Mouse (Mus musculus): ENCODE measurements around the gene Gm11733. TPM values are rescaled to one million over a fixed set of nuclear protein-coding genes. Genes with fewer than 3 reads are reported as not detected.

Gm11733 gene
- polyA plus RNA-seq, 1 experiment from 2014 or later = 0.06 TPM

- no peaks in the 10 kb centered on the region for H3K36me3 ChIP-seq
- H3K4me1 ChIP-seq = peaks cover 53% of the 10 kb centered on the region
- H3K27me3 ChIP-seq (ENCODE audit: low read depth, poor library complexity, severe bottlenecking) = peaks cover 32% of the 10 kb centered on the region
- H3K4me3 ChIP-seq = no peak overlapping the region
- peak overlapping the region; percentile 50; the same call in 1 of the 2 replicates for H3K27ac ChIP-seq (replicated peaks)
- WGBS = 68% methylated on average over 6 of the region's 6 CpGs
- no peak for DNase-seq (ENCODE audit: low spot score)
- H3K9me3 ChIP-seq (replicated peaks) = no peaks in the 10 kb centered on the region
These were observed 15.4 kb upstream of the Gm11733 start for GRCm38 (mm10) chr11:117468585-117469363.

GRCm38 (mm10) chr11:117469724-117470123 is 14.4 kb upstream of the Gm11733 start:
- DNase-seq (ENCODE audit: low spot score) = no peak
- Histone ChIP-seq H3K4me3 (no peak overlapping the region), H3K27me3 (ENCODE audit: low read depth, poor library complexity, severe bottlenecking) (peaks cover 24% of the 10 kb centered on the region), H3K27ac (replicated peaks) (peak overlapping the region; percentile 50; the same call in 1 of the 2 replicates), H3K9me3 (replicated peaks) (no peaks in the 10 kb centered on the region), H3K36me3 (no peaks in the 10 kb centered on the region), H3K4me1 (peaks cover 44% of the 10 kb centered on the region)
- WGBS = 84% methylated on average over 5 of the region's 5 CpGs

- Histone ChIP-seq H3K27ac (replicated peaks) (0 out of 2 replicates have a peak overlapping the region, but pooled peaks have one; percentile 19), H3K36me3 (no peaks in the 10 kb centered on the region), H3K4me1 (peaks cover 39% of the 10 kb centered on the region), H3K27me3 (ENCODE audit: low read depth, poor library complexity, severe bottlenecking) (peaks cover 24% of the 10 kb centered on the region), H3K9me3 (replicated peaks) (no peaks in the 10 kb centered on the region), H3K4me3 (no peak overlapping the region)
- no peak for DNase-seq (ENCODE audit: low spot score)
- 90% methylated on average over 12 of the region's 12 CpGs for WGBS
These were observed 13.5 kb upstream of the Gm11733 start for GRCm38 (mm10) chr11:117470586-117471195.

DNA sequence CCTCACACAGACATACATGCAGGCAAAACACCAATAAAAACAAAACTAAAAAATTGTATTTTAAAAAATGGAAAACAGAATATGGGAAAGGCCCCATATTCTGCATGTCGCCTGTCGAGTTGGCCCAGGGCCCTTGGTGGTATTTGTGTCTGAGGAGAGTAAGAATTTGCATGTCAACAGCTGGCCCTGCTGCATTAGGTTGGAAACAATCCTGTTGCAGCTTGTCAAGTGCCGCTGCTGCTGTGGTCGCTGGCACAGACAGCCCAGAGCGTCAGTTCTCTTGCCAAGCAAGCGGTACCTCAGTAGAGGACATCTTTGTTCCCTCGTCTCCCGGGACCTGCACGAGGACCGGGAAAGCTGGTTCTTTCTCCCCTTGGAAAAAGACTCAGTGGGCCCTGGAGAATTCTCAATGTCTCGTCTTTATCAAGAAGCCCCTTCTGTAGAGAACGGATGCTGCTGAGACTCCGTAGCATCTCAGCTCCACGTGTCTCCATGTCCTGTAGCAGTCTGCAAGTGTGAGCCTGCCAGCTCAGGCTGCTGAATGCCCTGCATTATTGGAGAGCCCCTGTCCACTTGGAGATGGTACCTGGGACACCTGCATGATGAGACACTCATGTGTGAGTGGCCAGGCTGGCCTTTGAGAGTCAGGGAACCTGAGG is 12.4 kb upstream of the Gm11733 start:
- Histone ChIP-seq H3K27me3 (ENCODE audit: low read depth, poor library complexity, severe bottlenecking) (peaks cover 18% of the 10 kb centered on the region), H3K36me3 (no peaks in the 10 kb centered on the region), H3K4me1 (peaks cover 42% of the 10 kb centered on the region), H3K4me3 (no peak overlapping the region), H3K9me3 (replicated peaks) (no peaks in the 10 kb centered on the region), H3K27ac (replicated peaks) (0 out of 2 replicates have a peak overlapping the region, but pooled peaks have one; percentile 10)
- 64% methylated on average over 14 of the region's 14 CpGs for WGBS
- DNase-seq (ENCODE audit: low spot score) = no peak

DNA sequence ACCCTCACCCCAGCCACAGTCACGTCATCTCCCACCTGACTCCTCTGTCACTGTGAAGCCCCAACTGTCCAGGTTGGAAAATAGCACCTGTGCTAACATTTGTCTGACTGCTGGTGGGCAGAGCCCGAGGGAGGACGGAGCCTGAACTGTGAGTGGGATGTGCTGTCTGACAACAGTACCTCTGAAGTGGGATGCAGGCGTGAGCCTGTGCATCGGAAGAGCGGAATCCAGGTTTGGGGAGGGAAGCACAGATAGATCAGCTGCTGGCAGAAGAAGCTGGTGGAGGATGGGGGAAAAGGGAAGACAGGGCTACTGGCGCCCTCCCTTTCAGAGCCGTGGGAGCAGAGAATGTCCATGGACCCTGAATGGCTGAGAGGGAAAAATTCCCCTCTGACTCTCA is 11.3 kb upstream of the Gm11733 start:
- Histone ChIP-seq H3K9me3 (replicated peaks) (peaks cover 6% of the 10 kb centered on the region), H3K27ac (replicated peaks) (peak overlapping the region; percentile 10; the same call in 1 of the 2 replicates), H3K4me1 (peaks cover 40% of the 10 kb centered on the region), H3K4me3 (no peak overlapping the region), H3K36me3 (no peaks in the 10 kb centered on the region), H3K27me3 (ENCODE audit: low read depth, poor library complexity, severe bottlenecking) (peaks cover 14% of the 10 kb centered on the region; the same call in 1 of the 2 replicates)
- no peak for DNase-seq (ENCODE audit: low spot score)
- WGBS = 83% methylated on average over 8 of the region's 8 CpGs

- WGBS = 96% methylated on average over 2 of the region's 2 CpGs
- Histone ChIP-seq H3K9me3 (replicated peaks) (peaks cover 11% of the 10 kb centered on the region), H3K4me1 (peaks cover 47% of the 10 kb centered on the region), H3K27me3 (ENCODE audit: low read depth, poor library complexity, severe bottlenecking) (0 out of 2 replicates have a peak, but pooled peaks cover 19% of the 10 kb centered on the region), H3K4me3 (no peak overlapping the region), H3K36me3 (no peaks in the 10 kb centered on the region), H3K27ac (replicated peaks) (no peak overlapping the region)
- no peak for DNase-seq (ENCODE audit: low spot score)
These were observed 9.0 kb upstream of the Gm11733 start for GRCm38 (mm10) chr11:117475204-117475603.

DNA sequence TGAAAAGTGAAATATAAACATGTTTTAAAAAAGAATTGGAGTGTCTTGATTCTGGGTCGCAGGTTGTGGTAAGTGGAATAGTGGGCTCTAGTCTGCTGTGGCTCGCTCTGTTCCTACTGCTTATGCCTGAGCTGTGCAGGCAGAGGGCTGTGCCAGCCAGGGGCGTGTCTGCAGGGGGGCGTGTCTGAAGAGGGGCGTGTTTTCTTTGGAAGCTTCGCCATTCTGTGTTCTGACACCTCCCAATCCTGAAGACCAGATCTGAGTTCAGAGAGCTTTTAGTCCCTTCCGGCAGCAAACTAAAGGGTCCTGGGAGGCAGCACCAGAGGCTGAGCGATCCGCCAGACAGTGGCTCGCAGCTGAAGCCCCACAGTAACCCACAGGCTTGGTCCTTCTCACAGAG is 8.5 kb upstream of the Gm11733 start:
- H3K4me1 ChIP-seq = peaks cover 52% of the 10 kb centered on the region
- 0 out of 2 replicates have a peak, but pooled peaks cover 19% of the 10 kb centered on the region for H3K27me3 ChIP-seq (ENCODE audit: low read depth, poor library complexity, severe bottlenecking)
- H3K9me3 ChIP-seq (replicated peaks) = peaks cover 11% of the 10 kb centered on the region
- H3K4me3 ChIP-seq = 0 out of 2 replicates have a peak overlapping the region, but pooled peaks have one; percentile 5
- WGBS = 36% methylated on average over 10 of the region's 10 CpGs
- DNase-seq (ENCODE audit: low spot score) = no peak
- no peaks in the 10 kb centered on the region for H3K36me3 ChIP-seq
- peak overlapping the region; percentile 71 for H3K27ac ChIP-seq (replicated peaks)

DNA sequence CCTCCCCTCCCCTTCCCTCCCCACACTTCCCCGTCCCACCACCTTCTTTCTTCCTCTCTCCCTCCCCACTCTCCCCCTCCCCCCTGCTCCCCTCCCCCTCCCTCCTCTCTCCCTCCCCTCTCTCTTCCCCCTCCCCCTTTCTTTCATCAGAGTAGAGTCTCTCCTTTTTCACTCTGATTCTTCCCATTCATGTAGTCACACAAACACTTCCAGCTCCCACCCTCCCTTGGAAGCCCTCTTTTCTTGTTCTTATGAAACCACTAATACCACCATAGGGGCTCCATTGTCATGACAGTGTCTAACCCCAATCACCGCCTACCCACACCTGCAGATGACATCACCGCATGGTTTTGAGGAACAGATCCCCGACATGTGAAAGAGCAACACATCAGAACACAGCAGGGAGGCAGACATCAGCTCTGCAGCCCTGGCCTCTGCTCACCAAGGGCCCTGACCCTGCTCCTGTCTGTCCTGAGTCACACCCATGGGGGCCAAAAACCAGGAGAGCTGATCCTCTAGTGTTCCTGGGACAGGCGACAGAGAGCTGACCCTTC is 7.5 kb upstream of the Gm11733 start:
- Histone ChIP-seq H3K9me3 (replicated peaks) (peaks cover 11% of the 10 kb centered on the region), H3K27ac (replicated peaks) (peak overlapping the region; percentile 71), H3K4me3 (no peak overlapping the region), H3K27me3 (ENCODE audit: low read depth, poor library complexity, severe bottlenecking) (peaks cover 24% of the 10 kb centered on the region; the same call in 1 of the 2 replicates), H3K36me3 (no peaks in the 10 kb centered on the region), H3K4me1 (peaks cover 58% of the 10 kb centered on the region)
- DNase-seq (ENCODE audit: low spot score) = no peak
- 63% methylated on average over 5 of the region's 5 CpGs for WGBS

- peaks cover 23% of the 10 kb centered on the region; the same call in 1 of the 2 replicates for H3K27me3 ChIP-seq (ENCODE audit: low read depth, poor library complexity, severe bottlenecking)
- 66% methylated on average over 10 of the region's 10 CpGs for WGBS
- DNase-seq (ENCODE audit: low spot score) = no peak
- peaks cover 68% of the 10 kb centered on the region for H3K4me1 ChIP-seq
- H3K4me3 ChIP-seq = peak overlapping the region; percentile 23; the same call in 1 of the 2 replicates
- H3K9me3 ChIP-seq (replicated peaks) = peaks cover 11% of the 10 kb centered on the region
- H3K27ac ChIP-seq (replicated peaks) = peak overlapping the region; percentile 95
- H3K36me3 ChIP-seq = no peaks in the 10 kb centered on the region
These were observed 5.7 kb upstream of the Gm11733 start for GRCm38 (mm10) chr11:117478271-117479006.

DNA sequence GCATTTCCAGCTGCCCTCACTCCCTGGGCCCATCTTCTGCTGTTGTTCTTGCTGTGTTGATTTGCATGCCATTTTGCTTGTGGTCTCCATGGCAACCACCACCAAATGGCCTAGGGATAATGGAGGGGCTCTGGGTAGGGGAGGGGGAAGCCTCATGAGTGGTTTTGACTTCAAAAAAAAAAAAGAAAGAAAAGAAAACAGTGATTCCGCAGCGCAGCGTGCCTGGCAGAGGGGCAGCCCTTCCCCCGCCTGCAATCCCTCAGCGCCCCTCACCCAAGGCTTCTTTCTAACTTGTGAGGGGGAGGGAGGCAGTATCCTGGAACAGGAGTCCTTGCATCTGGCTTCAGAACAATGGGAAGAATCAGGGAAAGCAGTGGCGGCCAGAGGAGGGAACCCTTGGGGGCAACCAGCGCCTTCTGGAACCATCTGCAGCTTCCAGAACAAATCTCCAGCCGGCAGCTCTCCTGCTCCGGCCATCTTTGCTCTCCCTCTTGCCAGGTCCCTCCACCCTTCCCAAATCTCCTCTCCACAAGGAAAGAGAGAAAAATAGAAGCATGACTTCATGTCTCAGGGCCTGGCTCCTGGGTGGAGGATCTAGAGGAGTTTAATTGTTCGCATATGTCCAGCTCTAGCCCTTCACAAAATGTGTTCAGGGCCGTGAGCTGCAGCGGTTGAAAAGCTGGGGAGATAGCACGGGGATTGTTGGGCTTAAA is 5.0 kb upstream of the Gm11733 start:
- 8% methylated on average over 13 of the region's 13 CpGs for WGBS
- Histone ChIP-seq H3K27me3 (ENCODE audit: low read depth, poor library complexity, severe bottlenecking) (peaks cover 23% of the 10 kb centered on the region; the same call in 1 of the 2 replicates), H3K9me3 (replicated peaks) (peaks cover 11% of the 10 kb centered on the region), H3K27ac (replicated peaks) (peak overlapping the region; percentile 95), H3K36me3 (no peaks in the 10 kb centered on the region), H3K4me1 (peaks cover 75% of the 10 kb centered on the region), H3K4me3 (peak overlapping the region; percentile 23; the same call in 1 of the 2 replicates)
- DNase-seq (ENCODE audit: low spot score) = peak; percentile 83

GRCm38 (mm10) chr11:117479746-117480145 is 4.4 kb upstream of the Gm11733 start:
- 50% methylated on average over 12 of the region's 12 CpGs for WGBS
- H3K36me3 ChIP-seq = no peaks in the 10 kb centered on the region
- peaks cover 11% of the 10 kb centered on the region for H3K9me3 ChIP-seq (replicated peaks)
- H3K27ac ChIP-seq (replicated peaks) = peak overlapping the region; percentile 95
- peaks cover 81% of the 10 kb centered on the region for H3K4me1 ChIP-seq
- peak overlapping the region; percentile 23; the same call in 1 of the 2 replicates for H3K4me3 ChIP-seq
- peaks cover 26% of the 10 kb centered on the region; the same call in 1 of the 2 replicates for H3K27me3 ChIP-seq (ENCODE audit: low read depth, poor library complexity, severe bottlenecking)
- no peak for DNase-seq (ENCODE audit: low spot score)
